Mouse (Mus musculus): ENCODE results near the gene Gm5861. TPM values are rescaled to one million over a fixed set of nuclear protein-coding genes. Genes with fewer than 3 reads are reported as not detected.
"Not testable (repeated sequence)": the region's sequence is repeated elsewhere in the genome, so short reads cannot be mapped to it uniquely, and the experiment has no call there.

The Gm5861 gene
- polyA plus RNA-seq (2012), result not detected in 2 replicates

DNA sequence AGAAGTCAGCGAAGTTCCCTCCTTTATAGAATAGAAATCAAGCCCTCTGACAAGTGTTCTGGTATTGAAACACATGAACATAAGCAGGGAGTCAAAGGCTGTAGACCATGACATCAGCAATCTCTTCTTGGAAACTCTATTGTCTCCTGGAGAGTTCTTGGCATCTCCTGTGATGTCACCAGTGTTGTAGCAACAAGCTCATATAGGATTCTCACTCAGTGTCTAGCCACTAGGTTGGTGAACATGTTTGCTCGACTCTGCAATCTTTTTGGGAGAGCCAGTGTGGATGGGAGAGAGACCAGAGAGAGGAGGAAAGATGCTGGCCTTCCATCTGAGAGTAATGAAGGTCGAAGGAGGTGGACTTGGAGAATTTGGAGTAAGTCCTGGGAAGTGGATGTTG, at the start of gene Gm5861:
Gm5861 (plus strand) TSS at position 301 of the 400 bp plus-strand sequence.
- H3K9me3 ChIP-seq (ENCODE audit: control insufficient read depth, low read length); H3K4me3 ChIP-seq (replicated peaks); H3K36me3 ChIP-seq (ENCODE audit: control insufficient read depth); H3K27me3 ChIP-seq (ENCODE audit: control insufficient read depth); H3K4me1 ChIP-seq (ENCODE audit: control insufficient read depth): not testable (repeated sequence)

DNA sequence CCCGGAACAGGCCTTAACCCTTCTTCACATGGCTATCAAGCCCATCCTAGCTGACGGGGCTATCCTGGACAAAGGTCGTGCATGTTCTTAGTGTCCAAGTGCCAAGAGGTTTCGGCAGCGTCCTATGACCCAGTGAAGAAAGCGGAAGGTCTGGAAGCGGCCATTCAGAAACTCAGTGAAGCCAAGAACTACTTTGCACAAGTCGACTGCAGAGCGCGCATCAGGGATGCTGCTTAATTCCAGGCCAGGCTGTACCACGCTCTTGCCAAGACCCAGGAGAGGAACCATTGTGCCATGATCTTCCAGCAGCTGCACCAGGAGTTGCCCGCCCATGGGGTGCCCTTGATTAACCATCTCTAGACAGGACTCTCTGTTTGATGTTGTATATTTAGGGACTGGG, 44.8 kb upstream of the Gm5861 start:
- not testable (repeated sequence) for H3K4me3 ChIP-seq (replicated peaks); H3K4me1 ChIP-seq (ENCODE audit: control insufficient read depth); H3K27me3 ChIP-seq (ENCODE audit: control insufficient read depth); H3K36me3 ChIP-seq (ENCODE audit: control insufficient read depth); H3K9me3 ChIP-seq (ENCODE audit: control insufficient read depth, low read length)

Other genes starting within 250 kb of the Gm5861 start
- not detected in 2 replicates for gene Gm8871, start 235.3 kb upstream of the Gm5861 start, polyA plus RNA-seq (2012)
- not detected in 2 replicates for gene Gm8857, start 235.3 kb upstream of the Gm5861 start, polyA plus RNA-seq (2012)
- not detected in 2 replicates for gene Gm8879, start 55.4 kb upstream of the Gm5861 start, polyA plus RNA-seq (2012)
- gene Gm8890, start 73.0 kb downstream of the Gm5861 start, polyA plus RNA-seq (2012), result not detected in 2 replicates
- not detected in 2 replicates for gene Speer1, start 158.4 kb downstream of the Gm5861 start, polyA plus RNA-seq (2012)
- gene Gm8897, start 233.3 kb downstream of the Gm5861 start, polyA plus RNA-seq (2012), result not detected in 2 replicates

All from erythroblast, embryonic 14.5 days (primary cell).